Mouse (Mus musculus): ENCODE measurements around the gene Agap2.
A peak's percentile ranks its signal among the peaks of the same experiment; 100 is the strongest.
"Not testable (repeated sequence)": the region's sequence is repeated elsewhere in the genome, so short reads cannot be mapped to it uniquely, and the experiment has no call there.

Gene Agap2

DNA sequence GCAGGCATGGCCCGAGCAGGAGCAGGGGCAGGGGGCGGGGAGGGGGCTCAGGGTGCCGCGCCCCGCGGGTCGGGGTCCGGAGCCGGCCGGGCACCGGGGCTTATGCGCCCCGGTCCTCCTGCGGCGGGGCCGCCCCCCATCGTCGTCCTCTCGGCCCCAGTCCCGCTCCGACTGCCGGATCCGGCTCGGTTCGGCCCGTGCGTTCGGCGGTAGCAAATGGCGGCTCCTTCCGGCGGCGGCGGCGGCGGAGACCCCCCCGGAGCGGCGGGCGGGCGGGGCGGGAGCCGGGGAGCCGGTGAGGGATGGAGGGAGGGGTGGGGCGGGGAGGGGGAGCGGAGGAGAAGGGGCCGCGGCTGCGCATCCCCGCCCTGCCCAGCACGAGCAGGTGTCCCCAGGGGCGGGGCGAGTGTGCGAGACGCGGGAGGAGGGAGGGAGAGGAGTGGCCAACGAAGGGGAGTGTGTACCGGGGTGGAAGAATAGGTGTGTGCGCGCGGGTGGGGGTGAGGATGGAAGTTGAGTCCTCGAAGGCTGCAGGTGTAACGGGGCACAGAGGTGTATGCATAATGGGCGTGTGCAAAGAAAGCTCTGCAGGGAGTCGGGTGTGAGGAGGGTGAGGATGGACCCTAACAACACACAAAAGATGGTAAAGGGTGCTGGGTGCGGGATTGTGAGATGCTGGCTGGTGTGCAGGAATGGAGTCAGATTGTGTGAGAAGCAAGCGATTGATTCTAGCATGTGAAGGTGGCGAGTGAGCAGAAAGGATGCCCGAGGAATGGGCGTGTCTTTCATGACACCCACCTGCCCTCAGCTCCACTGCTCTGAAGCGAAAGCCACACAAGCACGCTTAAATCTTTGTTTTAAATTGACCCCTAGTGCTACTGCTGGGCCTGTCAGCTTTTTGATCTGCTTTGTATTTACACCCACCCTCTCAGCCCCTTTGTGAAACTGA, 14.8 kb upstream of the Agap2 start, which contains the start of gene March9:
Gene March9 (minus strand): TSS at position 217 of the 949 bp plus-strand sequence.
- peak; percentile 82 for DNase-seq (ENCODE audit: low read depth)

DNA sequence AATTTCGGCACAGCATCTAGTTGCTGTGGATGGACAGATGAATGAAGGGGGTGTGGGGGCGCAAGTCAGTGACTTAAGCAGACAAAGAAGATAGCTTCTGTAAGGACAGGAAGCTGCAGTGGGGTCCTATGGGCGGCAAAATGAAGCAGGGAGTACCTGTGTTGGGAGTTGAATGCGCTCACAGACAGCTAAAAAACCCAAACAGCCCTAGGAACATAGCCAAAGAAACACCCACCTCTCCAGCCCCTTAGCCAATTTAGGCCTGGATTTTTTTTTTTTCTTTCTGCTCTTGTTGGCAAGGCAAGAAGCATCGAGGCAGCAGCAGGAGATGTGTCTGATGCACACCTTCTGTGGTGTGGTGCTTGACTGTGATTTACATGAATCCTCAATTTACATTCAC, 14.0 kb upstream of the Agap2 start:
- DNase-seq (ENCODE audit: low read depth) = no peak

DNA sequence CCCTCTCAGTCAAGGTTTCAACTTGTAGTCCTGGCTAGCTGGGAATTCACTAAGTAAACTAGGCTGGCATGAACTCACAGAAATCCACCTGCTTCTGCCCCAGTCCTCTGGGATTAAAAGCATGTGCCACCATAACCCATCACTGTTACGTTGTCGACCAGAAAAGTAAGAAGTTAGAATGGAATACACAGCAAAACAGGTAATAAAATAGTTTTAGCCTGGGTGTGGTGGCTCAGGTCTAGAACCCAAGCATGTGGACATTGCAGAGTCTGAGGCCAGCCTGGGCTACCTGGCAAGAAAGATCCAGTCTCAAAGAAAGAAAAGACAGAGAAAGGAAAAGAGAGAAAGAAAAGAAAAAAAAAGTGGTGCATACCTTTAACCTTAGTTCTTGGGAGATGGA, 13.6 kb upstream of the Agap2 start:
- no peak for DNase-seq (ENCODE audit: low read depth)

DNA sequence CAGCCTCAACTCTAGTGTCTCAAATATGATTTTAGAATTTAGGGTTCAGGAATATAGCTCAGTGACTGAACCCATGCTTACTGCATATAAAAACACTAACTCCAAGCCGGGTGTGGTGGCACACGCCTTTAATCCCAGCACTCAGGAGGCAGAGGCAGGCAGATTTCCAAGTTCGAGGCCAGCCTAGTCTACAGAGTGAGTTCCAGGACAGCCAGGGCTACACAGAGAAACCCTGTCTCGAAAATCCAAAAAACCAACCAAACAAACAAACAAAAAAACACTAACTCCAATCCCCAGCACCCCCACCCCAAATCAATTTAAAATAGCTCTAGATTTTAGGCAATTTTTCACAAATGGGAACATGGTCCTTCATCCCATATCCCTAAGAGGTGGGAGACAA, 13.0 kb upstream of the Agap2 start:
- DNase-seq (ENCODE audit: low read depth) = not testable (repeated sequence)

DNA sequence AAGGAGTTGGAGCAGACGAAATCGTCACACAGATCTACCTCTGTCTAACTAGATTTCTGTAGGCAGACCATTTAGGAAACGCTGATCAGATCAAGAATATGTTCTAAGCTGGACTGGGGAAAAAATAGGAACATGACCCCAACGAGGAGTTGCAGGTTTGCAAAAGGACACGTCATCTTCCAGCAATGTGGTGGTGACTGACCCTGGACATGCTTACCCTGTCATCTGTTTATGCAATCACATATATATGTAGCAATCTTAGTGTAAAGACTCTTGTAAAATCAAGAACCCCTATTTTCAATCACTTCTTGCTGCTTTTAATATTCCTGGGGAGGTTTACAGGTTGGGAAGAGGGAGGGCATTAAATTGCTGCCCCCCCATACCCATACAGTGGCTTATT, 12.6 kb upstream of the Agap2 start:
- DNase-seq (ENCODE audit: low read depth) = no peak

DNA sequence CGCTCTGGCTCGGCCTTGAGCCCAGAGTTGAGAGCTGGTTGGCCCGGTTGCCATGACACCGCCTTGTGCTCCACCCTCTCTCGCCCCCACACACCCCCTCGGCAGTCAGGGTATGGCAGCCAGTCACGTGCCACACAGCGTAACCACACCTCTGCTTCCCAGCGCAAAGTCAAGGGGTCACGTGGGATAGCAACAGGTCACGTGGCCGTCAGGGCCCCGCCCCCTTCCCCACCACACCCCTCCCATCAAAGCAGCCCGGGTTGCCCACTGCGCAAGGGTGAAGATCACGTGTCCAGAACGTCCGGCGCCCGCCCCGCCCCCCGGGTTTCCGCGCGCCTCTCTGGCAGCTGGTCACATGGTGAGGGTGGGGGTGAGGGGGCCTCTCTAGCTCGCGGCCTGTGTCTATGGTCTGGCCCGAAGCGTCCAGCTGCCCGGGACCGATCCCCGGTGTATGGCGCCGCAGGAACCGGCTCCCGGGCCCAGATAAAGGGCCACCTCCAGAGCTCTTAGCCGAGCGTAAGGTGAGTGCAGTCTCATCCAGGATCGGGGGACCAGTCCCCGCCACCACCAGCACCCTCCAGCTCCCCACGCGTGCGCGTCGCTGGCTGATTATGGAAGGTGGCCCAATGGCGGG, 11.7 kb upstream of the Agap2 start, which contains the start of gene Cdk4:
Gene Cdk4 (plus strand): TSS at position 296 of the 634 bp plus-strand sequence.
- DNase-seq (ENCODE audit: low read depth) = peak; percentile 98

DNA sequence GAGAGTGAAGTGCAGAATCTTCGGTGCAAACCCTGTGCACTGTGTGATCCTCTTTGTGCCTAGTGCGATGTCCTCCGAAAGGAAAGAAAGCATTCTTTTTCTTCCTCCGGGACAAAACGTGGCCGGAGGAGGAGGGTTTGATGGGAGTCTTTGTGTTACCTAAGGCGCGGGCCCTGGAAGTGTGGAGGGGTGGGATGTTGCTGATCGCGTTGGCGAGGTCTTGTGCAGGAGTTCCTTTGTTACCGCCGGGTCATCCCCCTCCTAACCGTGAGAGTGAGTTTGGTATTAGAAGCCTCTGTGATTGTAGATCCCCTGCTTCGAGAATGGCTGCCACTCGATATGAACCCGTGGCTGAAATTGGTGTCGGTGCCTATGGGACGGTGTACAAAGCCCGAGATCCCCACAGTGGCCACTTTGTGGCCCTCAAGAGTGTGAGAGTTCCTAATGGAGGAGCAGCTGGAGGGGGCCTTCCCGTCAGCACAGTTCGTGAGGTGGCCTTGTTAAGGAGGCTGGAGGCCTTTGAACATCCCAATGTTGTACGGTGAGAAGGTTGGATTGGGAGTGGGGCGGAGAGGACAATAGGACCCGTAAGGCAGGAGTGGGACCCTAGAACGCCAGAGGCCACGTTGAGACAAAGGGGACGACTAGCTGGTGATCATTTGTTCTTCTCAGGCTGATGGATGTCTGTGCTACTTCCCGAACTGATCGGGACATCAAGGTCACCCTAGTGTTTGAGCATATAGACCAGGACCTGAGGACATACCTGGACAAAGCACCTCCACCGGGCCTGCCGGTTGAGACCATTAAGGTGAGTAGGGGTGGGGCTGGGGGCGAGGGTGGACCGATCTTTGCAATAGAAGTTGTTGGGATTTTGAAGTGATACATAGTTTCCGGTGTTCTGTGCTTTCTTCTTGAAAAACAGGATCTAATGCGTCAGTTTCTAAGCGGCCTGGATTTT, 10.9 kb upstream of the Agap2 start:
- DNase-seq (ENCODE audit: low read depth) = peak; percentile 46

DNA sequence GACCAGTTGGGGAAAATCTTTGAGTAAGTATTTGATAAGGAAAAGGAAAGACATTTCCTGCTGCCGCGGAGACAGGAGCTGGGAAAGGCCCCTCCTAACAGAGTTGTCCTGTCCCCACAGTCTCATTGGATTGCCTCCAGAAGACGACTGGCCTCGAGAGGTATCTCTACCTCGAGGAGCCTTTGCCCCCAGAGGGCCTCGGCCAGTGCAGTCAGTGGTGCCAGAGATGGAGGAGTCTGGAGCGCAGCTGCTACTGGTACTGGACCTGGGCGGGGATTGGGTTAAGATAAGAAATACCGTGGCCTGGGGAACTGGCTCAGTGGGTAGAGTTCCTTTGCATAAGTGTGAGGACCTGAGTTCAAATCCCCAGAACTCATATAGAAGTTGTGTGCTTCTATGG, 9.1 kb upstream of the Agap2 start:
- DNase-seq (ENCODE audit: low read depth) = no peak

DNA sequence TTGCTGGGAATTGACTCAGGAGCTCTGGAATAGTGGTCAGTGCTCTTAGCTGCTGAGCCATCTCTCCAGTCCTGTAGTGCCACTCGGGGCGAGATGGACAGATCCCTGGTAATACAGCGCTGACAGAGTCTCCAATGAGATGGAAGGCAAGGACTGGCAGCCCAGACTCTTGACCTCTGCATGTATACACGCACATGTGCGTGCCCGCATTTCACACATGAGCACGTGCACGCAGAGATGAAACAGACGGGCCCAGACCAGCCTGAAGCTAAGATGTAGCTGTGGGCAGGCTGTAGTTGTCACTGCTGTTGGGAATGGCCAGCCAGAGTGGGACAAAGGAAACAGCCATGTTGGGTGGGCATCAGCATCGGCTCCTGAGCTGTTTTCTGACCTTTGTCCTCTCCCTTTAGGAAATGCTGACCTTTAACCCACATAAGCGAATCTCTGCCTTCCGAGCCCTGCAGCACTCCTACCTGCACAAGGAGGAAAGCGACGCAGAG, 8.5 kb upstream of the Agap2 start:
- DNase-seq (ENCODE audit: low read depth) = no peak

DNA sequence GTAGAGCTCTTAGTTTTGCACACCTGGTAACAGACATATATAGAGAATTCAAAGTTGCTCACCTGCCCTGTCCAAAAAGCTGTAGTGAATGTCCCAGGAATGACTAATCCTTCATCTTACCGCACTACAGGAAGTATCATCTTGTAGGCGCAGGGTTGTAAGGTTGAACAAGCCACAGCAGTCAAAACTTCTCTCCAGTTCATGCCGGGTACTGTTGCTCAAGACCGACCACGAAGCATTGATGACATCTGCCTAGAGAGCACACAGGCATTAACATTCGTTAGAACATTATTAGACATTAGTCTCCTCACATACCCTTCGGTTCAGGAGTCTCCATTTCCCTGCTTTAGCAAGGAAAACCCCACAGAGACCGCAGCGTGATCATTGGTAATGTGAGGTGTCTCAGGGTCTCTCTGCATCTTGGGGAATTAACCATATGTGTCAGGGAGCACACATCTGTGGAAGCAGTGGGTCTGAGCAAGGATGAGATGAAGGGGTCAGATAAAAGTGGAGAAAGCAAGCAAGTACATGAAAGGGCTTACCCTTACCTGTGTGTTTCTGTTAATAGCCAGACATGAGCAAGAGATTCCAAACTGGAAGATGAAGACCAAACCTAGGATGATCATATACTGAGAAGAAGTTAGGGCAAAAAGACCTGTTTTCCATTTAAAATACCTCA, 6.6 kb upstream of the Agap2 start:
- DNase-seq (ENCODE audit: low read depth) = no peak

DNA sequence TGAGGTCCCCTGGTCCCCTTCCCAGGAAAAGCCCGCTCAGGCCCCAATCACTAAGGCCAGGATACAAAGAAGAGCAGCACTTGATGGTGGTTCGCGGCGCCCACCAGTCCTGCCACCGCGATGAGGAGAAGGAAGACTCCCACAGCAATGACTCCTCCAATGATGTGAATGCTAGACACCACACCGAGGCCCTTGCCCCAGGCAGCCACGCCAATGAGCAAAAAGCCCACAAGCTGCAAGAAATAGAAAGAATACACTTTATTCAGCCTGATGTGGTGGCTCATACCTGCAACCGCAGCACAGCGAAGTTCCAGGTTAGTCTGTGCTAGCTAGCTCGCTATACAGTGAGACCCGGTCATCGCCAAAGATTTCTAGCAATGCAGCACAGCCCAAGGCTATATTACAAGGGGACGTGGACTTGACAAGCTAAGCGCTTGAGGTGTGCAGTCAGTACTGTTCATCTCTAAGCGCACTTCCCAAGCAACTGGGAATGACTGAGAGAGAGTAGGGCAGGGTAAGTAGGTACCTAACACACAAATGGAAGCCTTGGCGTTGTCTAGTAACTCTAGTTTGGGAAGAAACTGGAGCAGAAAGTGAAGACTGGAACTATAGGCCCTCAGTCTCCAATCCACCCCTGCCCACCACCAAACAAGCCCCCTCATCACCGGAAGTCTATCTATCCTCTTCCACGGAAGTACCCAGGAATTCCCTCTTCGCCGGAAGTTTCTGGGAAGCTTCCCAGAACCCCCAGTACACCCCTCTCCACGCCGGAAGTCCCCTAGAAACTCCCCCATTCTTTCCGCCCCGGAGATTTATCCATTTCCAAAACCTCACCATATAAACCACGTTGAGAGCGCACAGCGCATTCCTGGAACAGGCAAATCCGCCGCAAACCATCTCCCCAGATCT, 5.5 kb upstream of the Agap2 start:
- no peak for DNase-seq (ENCODE audit: low read depth)

DNA sequence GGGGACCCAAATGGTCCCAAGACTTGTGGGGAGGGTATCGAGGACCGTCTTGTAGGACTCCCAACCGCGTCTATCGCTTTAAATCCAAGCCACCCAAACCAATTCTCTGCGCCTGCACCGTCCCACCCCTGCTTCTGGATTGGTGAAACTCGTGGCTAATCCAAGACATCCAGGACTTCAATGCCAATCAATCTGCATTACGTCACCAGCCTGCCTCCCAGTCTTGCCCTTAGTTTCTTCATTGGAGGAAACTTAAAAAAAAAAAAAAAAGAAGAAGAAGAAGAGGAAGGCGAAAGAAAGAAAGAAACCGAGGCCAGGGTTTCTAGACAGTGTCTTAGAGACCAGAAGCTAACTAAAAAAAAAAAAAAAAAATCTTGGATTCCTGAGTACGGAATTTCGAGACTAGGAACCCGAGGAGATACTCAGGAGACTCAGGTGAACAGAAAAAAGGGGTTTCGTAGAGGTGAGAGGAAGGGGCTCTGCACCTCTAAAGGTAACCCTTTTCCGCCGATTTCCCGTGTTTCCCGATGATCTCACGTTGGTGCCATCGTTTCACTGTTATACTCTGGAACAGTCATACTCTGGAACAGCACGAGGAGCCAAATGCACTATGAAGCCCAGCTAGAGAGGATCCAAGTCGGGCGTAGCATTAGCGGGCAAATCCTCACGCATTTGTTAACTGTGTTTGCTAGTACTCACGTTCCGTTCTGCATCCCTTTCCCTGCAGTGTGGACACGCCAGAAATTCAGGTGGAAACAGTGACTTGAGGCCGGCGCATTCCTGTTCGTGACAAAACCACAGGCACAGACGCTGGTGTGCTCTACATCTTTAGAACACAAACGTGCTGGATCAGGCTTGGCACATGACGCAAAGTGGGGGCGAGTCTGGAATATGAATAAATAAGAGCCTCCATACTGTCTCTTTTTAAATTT, 4.6 kb upstream of the Agap2 start, which contains the start of gene Tspan31:
Gene Tspan31 (minus strand): TSS at position 75 of the 932 bp plus-strand sequence.
- peak; percentile 75 for DNase-seq (ENCODE audit: low read depth)

DNA sequence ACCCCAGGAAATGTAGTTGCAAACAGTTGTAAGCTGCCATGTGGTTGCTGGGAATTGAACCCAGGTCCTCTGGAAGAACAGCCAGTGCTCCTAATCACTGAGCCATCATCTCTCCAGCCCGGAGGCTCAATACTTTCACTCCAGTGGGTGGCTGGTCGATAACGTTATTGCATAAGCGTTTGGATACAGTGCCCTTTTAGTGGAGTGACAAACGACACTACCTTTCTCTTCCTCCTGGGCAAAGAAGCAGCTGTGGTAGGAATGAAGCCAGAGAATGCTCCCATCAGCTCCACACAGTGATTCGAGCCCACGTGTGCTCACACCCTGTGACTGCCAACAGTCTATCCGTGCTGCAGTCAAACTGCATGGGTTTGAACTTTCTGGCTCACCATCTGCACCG, 3.9 kb upstream of the Agap2 start:
- no peak for DNase-seq (ENCODE audit: low read depth)

DNA sequence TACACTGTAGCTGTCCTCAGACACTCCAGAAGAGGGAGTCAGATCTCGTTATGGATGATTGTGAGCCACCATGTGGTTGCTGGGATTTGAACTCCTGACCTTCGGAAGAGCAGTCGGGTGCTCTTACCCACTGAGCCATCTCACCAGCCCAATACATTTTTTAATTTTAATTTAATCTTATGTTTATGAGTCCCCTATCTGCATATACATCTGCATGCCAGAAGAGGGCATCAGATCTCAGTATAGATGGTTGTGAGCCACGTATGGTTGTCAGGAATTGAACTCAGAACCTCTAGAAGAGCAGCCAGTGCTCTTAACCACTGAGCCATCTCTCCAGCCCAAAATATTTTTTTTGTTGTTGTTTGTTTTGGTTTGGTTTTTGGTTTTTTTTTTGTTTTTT, 2.8 kb upstream of the Agap2 start:
- not testable (repeated sequence) for DNase-seq (ENCODE audit: low read depth)

DNA sequence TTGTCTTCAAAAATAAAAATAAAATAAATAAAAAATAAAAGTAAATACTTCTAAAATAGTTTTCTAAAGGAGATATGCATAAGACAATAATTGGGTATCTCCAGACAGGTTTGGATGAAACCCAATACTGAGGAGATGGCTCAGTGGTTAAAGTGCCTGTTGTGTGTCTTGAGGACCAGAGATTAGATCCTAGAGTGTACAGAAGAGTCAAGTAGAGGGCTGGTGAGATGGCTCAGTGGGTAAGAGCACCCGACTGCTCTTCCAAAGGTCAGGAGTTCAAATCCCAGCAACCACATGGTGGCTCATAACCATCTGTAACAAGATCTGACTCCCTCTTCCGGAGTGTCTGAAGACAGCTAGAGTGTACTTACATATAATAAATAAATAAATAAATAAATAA, 2.1 kb upstream of the Agap2 start:
- not testable (repeated sequence) for DNase-seq (ENCODE audit: low read depth)

DNA sequence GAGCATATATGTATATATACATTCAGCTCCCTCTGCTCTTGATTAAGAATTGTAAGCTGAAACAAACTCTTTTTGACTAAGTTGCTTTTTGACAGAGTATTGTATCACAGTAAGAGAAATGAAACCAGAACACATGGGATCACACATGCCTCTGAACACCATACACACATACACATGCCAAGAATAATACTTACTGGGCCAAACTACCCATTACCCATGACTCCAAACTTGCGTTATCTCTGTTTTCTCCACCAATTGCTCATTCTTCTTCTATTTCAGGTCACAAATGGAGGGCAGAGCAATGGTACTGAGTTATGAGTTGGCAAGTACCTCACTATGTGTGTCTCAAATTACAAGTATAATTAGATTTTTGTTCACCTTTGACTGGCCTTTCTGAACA, 1.1 kb upstream of the Agap2 start:
- no peak for DNase-seq (ENCODE audit: low read depth)

DNA sequence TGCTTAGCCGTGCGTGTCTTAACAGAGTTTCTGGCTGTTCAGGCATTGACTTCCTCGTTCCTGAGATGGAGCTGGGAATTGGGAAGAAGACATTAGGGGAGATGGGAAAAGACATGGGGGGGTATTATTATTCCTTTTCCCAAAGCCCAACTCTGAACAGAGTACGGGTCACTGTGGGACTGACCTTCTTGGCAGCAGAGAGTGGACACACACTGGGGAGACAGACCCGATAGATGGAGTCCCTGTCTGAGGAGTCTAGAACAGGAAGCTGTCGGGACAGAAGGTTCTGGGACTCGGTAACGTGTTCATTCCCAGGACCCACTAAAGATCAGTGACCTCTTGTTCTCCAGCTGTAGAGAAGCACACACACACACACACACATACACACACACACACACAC, 567 bp downstream of the Agap2 start:
- no peak for DNase-seq (ENCODE audit: low read depth)

DNA sequence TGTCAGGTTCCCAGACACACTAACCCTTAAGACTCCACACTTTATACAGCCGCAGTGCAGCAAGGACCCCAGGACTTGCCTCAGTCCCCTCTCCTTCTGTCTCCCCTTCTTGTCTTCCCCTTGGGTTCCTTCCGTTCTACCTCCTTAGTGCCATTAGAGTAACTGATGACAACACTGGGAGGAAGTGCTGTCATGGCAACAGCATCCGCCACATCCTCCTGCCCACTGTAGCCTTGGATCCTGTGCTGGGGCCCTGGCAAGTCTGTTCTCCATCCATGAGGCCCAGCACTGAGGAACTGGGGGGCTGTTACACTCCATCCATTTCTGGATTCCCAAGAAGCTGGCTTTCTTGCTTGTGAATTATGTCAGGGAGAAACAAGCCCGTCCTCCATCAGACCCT, 998 bp downstream of the Agap2 start:
- DNase-seq (ENCODE audit: low read depth) = peak; percentile 89

DNA sequence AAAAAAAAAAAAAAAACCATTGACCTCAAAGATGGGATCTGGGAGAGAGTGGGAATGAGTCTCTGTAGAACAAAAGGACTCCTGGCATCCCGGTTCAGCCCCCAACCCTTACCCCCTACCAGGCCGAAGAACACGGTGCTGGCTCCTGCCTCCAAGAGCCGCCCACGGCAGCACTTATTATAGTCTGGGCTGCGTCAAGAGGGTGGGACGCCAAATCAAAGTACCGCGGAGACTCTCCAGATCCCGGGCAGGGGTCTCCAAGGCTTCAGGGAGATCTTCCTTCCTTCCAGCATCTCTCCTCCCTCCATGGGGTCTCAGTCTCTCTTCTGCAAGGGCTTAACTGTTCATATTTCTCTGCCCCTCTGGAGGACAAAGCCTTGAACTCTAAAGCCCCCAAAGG, 2.4 kb downstream of the Agap2 start:
- DNase-seq (ENCODE audit: low read depth) = no peak

All from naive thymus-derived CD4-positive, alpha-beta T cell, adult 2 months (primary cell).